Mouse (Mus musculus) T-helper 17 cell (primary cell): ENCODE results near the gene Dyrk1a.

ENCODE experiments used
- in situ Hi-C, 2 experiments: fragments of 300-600 bp; cut with MboI, MseI; formaldehyde crosslinking; loops; 1 replicate in 1 of 2; 2 replicates in 1 of 2; pipeline ENCODE4 v1.15.1; 2025; ENCODE audit warnings: high pct_unique_total_duplicates in 2 of 2

Gene Dyrk1a

GRCm38 (mm10) chr16:94588974-94589373 is 19.2 kb downstream of the Dyrk1a start:
- in situ Hi-C loops = loop anchor here in 1 of 2 experiments (25.0 kb wide), 1 partner anchor 1148 kb away; no protein-coding TSS in a partner anchor

- in situ Hi-C loops = loop anchor here in 1 of 2 experiments (25.0 kb wide), 1 partner anchor 1148 kb away; no protein-coding TSS in a partner anchor
Observed at GRCm38 (mm10) chr16:94589648-94590047, 19.8 kb downstream of the Dyrk1a start.

DNA sequence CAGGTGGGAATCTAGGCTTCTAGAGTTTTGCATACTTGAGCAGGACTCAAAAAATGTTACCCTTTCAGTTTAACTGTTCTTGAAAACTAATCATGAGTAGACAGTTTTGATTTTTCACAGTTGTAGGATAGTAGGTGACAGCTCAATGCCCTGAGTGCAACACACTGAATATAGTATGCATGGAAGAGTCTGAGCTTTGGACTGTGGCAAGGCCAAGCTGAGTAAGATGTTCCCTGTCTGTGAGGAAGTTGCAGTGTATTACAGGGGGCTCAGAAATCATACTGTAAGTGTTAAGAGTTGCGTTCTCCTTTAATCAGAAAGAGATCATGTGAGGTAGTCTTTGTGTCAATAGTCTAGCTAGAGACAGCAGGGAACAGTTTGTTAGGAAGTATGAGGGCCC is 20.4 kb downstream of the Dyrk1a start:
- in situ Hi-C loops = loop anchor here in 1 of 2 experiments (25.0 kb wide), 1 partner anchor 1147 kb away; no protein-coding TSS in a partner anchor

DNA sequence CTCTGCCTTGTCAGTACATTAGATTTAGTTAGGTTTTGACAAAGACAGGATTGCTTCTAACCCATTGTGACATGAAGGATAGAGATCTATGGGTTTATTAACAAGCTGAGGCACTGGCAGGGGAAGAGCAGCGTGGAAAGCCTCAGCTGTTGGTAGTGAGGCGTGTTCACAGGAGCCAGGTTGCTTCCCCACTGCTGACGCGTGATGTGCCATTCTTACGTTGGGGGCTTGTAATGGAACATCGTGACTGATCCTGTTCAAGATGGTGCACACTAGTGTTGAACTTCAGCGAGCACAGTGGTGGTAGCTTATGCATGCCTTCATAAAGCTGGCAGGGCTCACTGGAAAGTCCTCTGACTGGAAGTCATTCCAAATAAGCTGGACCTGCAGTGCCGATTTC is 21.2 kb downstream of the Dyrk1a start:
- in situ Hi-C loops = loop anchor here in 1 of 2 experiments (25.0 kb wide), 1 partner anchor 1146 kb away; no protein-coding TSS in a partner anchor

DNA sequence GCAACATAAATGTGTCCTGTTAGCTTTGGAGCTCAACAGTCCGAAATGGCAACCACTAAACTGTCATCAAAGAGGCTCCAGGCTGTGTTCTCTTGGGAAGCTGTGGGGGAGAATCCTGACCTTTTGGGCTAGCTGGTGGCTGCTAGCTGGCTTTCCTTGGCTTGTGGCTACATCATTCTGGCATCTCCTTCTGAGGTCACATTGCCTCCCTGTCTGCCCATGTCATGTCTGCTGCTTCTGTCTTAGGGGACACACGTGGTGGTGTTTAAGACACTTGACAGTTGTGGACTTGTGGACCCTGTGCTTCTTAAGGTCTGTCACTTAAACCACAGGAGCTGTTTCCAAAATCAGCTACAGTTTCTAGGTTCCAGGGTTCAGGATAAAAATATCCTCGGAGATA is 21.7 kb downstream of the Dyrk1a start:
- in situ Hi-C loops = loop anchor here in 1 of 2 experiments (25.0 kb wide), 1 partner anchor 1146 kb away; no protein-coding TSS in a partner anchor

DNA sequence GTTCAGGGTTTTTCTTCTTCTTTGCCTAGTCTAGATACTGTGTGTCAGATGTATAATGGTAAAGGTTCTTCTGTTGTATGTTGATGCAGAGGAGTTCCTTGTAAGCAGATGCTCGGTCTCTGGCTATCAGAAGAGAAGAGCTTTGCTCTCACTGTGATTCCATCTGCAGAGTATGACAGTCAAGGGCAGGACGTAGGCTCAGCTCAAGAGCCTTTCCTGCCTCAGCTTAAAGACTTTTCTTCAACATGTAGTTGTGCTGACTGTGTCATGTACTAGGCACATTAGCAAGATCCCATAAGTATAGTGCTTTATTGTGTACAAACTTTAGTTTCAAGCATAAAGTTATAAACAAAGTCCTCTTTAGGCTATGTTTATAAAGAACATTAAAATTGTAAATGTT is 26.8 kb downstream of the Dyrk1a start:
- in situ Hi-C loops = loop anchor here in 1 of 2 experiments (25.0 kb wide), 1 partner anchor 1141 kb away; no protein-coding TSS in a partner anchor

DNA sequence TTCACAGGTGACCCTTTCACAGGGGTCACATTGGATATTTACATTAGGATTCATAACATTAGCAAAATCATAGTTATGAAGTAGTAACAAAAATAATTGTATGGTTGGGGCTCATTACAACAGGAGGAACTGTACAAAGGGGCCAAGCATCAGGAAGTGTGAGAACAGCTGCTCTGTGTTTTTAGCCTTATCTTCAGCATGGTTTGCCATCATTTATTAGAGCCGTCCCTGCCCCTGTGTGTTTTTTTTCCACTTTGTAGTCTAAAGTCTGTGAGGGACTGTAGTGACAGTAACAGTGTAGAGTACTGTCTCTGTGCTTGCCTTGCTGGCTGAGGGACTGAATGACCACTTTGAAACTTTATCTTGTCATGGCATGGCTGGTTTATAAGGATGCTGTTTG is 27.8 kb downstream of the Dyrk1a start:
- in situ Hi-C loops = loop anchor here in 1 of 2 experiments (25.0 kb wide), 1 partner anchor 1140 kb away; no protein-coding TSS in a partner anchor

DNA sequence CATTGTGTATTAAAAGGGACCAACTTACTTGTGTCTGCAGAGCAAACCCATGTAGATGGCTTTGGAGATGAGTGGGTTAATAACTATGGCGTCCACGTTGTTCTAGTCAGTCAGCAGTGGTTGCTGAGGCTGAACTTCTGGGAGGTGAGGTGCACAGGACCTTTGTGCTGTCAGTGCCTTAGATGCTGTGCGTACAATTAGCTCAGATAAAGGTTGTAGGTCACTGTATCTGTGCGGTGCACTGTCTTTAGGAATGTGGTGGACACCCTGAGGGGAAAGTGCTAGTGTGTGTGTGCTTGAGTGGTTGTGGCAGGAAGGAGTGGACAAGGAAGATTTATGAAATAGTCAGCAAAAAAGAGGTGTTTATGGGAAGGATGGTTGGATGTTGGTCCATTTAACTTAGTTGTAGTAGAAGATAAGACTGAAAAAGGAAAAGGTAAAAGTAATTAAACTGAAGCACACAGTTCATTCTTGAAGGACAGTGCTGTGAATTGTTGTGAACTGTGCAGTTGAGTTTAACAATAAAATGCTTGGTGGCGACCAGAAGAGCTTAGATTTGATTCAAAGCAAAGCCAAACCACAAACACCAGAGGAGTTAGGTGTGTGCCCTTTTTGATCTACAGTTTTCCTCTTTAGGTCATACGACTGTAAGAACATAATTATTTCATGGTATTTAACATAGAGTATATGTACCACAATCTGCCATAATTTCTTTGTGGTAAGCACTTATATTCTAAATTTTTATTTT is 30.3 kb downstream of the Dyrk1a start:
- in situ Hi-C loops = loop anchor here in 1 of 2 experiments (25.0 kb wide), 1 partner anchor 1137 kb away; no protein-coding TSS in a partner anchor

DNA sequence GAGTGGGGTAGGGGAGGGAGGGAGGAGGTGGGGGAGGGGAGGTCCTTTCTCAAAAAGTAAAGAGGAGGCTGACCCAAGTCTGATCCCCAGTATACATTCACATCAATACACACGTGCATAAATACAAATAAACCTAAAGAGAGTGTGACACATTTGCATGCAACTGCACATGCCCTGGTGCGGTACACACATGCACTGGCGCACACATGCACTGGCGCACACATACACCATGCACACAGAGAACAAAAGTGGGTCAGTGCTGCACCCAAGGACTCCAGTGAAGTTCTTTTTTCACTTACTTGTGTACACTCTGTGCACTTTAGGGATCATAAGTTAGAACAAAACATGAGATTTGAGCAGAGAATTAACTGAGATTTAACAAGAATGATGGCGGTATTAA is 31.3 kb downstream of the Dyrk1a start:
- in situ Hi-C loops = no loop called here

DNA sequence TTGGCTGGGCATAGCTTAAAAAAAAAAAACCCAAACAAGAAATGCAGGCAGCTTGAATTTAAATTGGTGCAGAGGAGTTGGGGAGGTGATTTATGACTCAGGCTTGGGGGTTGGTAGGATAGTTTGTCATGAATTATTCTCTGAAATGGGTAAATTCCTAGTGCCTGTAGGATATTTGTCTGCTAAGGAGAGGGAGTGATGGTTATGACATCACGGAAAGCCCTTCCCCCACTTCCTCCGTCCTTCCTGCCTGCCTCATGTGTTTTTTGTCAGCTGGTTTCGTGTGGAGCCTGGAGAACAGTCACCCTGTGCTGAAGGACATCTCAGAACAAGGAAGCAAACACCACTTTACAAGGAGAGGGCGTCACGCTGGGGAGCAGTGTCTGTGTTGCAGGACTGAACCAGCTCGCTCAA is 31.7 kb downstream of the Dyrk1a start:
- in situ Hi-C loops = no loop called here

- in situ Hi-C loops = no loop called here
Observed at GRCm38 (mm10) chr16:94602188-94602587, 32.4 kb downstream of the Dyrk1a start.

- in situ Hi-C loops = no loop called here
Observed at GRCm38 (mm10) chr16:94602730-94603129, 32.9 kb downstream of the Dyrk1a start.

DNA sequence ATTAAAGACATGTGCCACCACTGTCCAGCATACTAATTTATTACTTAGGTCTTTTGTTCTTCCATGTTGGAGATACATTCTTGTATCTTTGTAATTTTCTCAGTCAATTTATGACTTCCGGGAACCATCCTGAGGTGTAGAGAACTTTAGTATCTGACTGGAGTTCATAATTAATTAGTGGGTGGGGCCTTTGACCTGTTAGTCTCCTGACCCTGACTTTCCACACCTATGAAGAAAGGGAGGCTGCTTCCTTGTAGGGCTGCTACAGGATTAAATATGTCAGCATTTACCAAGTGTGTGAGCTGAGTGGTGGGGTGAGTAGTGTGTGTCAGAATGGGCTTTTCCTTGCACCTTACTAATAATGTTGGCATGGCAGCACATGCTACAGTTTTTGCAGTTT is 36.4 kb downstream of the Dyrk1a start:
- in situ Hi-C loops = no loop called here

DNA sequence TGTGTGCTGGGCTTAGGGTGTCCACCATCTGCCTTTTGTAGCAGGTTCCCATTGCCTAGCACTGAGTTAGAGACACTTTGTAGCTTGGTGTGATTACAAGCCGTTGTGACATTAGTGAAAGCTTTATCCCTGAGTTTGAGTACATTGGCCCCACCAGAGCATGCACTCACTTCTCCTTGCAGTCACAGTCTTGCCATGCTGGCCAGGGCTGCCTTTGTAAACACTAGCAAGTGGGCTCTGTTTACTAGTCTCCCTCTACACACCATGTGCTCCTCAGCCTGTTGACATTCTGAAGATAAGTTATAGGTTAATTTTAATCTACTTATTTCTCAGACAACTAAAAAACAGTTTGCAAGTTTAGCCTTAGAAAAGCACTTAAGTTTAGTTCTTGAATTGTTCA is 37.7 kb downstream of the Dyrk1a start:
- in situ Hi-C loops = no loop called here

DNA sequence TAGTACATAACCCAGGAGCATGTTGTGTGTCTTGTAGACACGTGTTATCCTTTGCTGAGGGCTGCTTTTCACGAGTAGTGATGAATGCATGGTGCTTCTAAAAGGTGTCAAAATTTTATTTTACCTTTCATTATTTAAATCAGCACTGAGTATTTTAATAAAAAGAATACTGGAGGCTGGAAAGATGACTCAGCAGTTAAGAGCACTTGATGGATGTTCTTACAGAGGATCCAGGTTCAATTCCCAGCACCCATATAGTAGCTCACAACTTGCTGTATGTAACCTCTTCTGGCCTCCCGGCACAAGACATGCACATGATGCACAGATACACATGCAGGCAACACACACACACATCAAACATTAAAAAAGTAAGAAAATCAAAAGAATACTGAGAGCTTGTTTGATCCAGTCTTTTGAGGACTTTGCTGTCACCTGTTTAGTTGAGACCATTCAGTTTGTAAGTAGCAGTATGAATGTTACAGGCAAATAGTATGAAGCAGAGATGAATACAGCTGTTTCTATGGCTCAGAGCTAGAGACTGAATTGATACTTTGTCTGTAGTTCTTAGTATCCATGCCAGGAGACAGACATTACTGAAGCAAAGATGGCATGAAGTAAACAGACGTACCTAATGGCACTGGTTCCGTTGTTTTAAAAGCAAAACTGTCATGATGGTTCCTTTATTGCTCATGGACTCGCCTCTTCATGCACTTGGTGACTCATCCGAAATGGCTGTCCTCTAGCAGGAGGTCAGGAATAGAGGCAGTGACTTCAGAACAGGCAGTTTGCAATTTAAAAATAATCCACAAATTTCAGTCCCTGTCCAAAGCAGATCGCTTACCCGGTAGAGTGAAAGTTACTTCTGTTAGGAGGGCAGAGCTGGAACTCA is 39.1 kb downstream of the Dyrk1a start:
- in situ Hi-C loops = no loop called here

GRCm38 (mm10) chr16:94612573-94612972 is 42.8 kb downstream of the Dyrk1a start:
- in situ Hi-C loops = no loop called here

- in situ Hi-C loops = loop anchor here in 1 of 2 experiments (5.0 kb wide), 2 partner anchors 55 to 60 kb away; no protein-coding TSS in a partner anchor
Observed at GRCm38 (mm10) chr16:94617255-94617654, 47.4 kb downstream of the Dyrk1a start.

GRCm38 (mm10) chr16:94618543-94618942 is 48.7 kb downstream of the Dyrk1a start:
- in situ Hi-C loops = loop anchor here in 1 of 2 experiments (5.0 kb wide), 2 partner anchors 54 to 61 kb away; no protein-coding TSS in a partner anchor

DNA sequence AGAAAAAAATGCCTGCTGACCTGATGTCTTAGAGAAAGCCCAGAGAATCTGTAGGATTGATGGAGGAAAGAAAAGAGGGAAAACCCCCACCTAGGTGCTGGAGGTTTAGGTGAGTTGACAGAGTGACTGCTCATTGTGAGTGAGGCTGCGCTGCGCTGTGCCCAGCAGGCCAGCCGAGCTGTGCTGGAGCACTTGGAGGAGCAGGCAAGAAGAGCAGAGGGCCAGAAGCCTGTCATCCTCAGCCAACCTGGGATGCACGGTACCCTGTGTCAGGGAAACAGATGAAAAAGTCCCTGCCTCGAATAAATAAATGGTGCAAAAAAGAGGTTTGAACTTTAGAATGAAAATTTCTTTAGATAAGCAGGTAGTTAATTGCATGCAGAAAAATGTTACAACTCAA is 49.5 kb downstream of the Dyrk1a start:
- in situ Hi-C loops = loop anchor here in 1 of 2 experiments (5.0 kb wide), 2 partner anchors 53 to 62 kb away; no protein-coding TSS in a partner anchor

DNA sequence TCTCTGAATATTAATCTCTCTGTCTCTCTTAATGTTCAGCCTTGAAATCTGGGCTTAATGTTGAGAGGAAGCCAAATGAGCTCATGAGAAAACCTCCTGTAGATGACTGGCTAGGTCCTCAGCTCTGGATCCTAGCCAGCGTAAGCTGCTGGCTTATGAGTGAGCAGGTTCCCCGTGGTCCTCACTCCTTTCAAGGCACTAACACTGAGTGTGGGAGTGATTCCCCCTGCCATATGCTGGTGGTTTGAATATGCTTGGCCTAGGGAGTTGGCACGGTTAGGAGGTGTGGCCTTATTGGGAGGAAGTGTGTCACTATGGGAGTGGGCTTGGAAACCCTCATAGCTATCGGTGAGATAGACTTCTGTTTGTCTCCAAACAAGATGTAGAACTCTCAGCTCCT is 55.1 kb downstream of the Dyrk1a start:
- in situ Hi-C loops = no loop called here

GRCm38 (mm10) chr16:94625639-94626038 is 55.8 kb downstream of the Dyrk1a start:
- in situ Hi-C loops = no loop called here

- in situ Hi-C loops = no loop called here
Observed at GRCm38 (mm10) chr16:94627736-94628135, 57.9 kb downstream of the Dyrk1a start.
